Mouse (Mus musculus) cerebellum, adult 9-11 months (tissue): ENCODE results near the gene Ddx24.
A peak's percentile ranks its signal among the peaks of the same experiment; 100 is the strongest.
"Not testable (repeated sequence)": the region's sequence is repeated elsewhere in the genome, so short reads cannot be mapped to it uniquely, and the experiment has no call there.

ENCODE experiments used
- DNase-seq: peaks from one replicate; pipeline ENCODE4 v3.0.0; 2022

Ddx24 gene

DNA sequence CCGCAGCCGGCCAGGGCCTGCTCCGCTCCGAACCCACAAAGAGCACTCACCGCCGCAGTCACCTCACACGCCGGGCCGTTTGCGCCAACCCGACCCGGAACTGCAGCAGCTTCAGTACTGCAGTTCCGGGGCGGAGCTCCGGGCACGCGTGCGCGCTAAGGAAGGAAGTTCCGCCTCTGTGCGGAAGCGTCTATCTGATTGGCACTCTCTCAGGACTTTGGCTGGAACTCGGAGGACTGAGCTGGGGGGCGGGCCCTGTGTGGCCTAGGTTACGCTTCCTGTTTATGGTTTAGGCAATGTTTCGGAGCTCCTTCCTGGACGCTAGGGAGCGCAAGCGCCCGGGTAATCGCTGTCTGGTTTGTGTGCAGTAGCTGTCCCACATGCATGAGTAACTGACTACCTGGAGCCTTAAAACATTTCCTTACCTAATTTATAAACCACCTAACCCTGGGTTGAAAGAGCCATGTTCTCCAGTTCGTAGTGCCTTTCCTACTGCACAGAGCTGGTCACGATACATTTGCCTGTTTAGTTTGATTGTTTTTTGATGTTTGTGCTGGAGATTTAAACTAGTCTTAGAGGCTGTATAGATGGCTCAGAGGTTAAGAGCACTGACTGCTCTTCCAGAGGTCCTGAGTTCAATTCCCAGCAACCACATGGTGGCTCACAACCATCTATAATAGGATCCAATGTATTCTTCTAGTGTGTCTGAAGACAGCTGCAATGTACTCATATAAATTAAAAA is at the start of gene Ddx24:
Gene Ddx24 (minus strand): TSS at position 102 of the 742 bp plus-strand sequence.
- peak; percentile 99 for DNase-seq

GRCm38 (mm10) chr12:103474481-103474880 is 48.9 kb upstream of the Ddx24 start:
- DNase-seq = no peak

GRCm38 (mm10) chr12:103457140-103457539 is 31.5 kb upstream of the Ddx24 start, which contains the start of gene Ifi27l2b:
Ifi27l2b (minus strand) TSS chr12:103457223.
- DNase-seq = no peak

DNA sequence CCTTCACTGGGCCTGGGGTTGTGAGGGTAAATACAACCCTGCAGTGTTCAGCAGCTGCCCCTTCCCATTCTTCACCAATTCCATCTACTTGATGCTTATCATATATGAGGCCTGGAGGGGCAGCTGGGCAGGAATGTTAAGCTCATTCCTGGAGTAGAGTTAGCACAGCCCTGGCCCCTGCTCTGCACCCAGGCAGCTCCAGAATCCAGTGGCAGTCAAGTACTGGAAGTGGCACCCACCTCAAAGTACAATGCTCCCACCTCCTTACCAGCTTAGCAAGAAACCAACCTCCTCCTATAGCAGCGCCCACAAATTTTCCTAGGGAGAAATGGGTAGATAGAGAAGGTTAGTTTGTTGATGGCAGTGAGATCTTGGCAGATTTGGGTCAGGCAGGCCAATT is 31.1 kb upstream of the Ddx24 start:
- DNase-seq = not testable (repeated sequence)

DNA sequence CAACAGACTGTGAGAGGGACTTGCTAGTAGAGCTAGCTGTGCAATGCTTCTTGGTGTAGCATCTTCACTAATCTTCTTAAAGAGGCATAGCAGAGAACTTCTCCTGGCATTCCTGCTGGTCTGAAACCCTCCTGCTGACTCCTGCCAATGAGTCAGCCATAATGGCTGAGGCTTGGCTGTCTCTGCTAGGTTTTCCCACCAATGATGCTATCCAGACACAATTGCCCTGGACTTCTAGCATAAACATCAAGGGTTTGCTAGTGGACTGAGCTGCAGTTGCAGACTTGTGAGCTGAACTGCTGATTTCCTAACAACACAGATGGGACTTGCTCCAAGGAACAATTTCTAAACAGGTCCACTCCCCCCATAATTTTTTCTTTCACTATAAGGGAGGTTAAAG is 27.7 kb upstream of the Ddx24 start:
- DNase-seq = no peak

DNA sequence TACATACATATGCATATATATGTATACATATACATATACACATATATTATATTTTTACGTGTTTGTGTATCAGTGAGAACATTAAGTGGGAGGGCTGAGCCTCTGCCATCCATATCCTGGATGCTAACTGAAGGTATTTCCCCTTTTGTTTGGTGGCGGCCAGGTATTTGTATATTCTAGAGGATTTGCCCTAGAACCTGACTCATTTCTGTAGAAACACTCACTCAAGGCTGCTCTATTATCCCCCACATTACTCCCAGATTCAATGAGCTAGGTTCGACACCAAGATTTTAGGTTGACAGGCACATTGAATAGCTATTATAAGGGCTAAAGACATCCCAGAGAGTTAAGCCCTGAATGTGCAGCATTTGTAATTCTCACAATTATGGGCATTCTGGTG is 19.4 kb upstream of the Ddx24 start:
- DNase-seq = no peak

GRCm38 (mm10) chr12:103444261-103444660 is 18.6 kb upstream of the Ddx24 start:
- not testable (repeated sequence) for DNase-seq

- no peak for DNase-seq
Observed at GRCm38 (mm10) chr12:103443524-103443923, 17.9 kb upstream of the Ddx24 start, which contains the start of gene Ifi27l2a. Ifi27l2a (minus strand) TSS chr12:103443680.

DNA sequence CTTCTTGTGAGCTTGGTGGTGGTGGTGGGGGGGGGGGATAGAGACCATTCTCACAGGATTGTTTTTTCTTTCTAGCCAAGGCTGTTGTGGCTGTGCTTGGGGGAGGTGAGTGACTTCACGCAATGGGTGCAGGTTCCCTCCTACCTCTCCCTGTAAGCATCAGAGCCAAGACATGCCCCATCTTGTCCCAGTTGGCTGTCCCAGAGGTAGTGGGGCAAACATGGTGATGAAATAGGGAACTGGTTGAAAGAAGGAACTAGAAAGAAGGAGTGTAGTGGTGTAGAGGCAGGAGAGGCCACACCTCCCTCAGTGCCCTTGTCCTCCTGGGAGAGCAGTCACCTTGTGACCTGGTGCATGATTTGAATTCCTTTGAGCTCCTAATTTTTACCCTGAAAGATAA is 12.0 kb upstream of the Ddx24 start:
- no peak for DNase-seq

GRCm38 (mm10) chr12:103434861-103435260 is 9.2 kb upstream of the Ddx24 start:
- no peak for DNase-seq

- DNase-seq = peak; percentile 44
Observed at GRCm38 (mm10) chr12:103433986-103434731, 8.5 kb upstream of the Ddx24 start, which contains the start of gene Ifi27. Ifi27 (plus strand) TSS chr12:103434211.

DNA sequence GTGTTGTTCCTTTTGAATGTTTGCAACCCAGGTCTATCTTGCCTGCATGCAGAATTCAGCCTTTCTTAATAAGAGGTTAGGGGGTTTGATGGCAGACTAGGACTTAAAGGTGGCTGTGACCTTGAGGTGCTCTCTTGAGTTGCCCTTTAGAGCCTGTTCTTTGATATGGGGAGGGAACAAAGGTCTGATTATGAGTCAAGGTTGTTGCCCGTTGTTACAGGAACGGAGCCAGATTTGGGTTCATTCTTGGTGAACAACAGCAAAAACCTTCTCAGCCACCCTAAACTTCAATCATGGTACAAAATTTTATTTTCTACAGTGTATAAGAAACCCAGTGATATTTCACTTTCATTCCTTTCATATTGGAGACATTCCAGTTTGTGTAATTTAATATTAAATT is 7.8 kb upstream of the Ddx24 start:
- DNase-seq = no peak

DNA sequence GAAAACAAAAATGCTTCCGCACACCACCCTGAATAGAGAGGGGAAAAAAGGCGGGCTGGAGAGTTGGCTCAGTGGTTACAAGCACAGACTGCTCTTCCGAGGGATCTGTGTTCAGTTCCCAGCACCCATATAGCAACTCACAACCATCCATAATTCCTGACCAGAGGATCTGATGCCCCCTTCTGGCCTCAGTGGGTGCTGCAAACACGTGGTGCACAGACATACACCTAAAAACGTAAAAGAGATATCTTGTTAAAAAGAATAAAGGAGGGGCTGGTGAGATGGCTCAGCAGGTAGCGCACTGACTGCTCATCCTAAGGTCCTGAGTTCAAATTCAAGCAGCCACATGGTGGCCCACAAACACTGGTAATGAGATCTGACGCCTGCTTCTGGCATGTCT is 1.1 kb upstream of the Ddx24 start:
- DNase-seq = peak; percentile 62

DNA sequence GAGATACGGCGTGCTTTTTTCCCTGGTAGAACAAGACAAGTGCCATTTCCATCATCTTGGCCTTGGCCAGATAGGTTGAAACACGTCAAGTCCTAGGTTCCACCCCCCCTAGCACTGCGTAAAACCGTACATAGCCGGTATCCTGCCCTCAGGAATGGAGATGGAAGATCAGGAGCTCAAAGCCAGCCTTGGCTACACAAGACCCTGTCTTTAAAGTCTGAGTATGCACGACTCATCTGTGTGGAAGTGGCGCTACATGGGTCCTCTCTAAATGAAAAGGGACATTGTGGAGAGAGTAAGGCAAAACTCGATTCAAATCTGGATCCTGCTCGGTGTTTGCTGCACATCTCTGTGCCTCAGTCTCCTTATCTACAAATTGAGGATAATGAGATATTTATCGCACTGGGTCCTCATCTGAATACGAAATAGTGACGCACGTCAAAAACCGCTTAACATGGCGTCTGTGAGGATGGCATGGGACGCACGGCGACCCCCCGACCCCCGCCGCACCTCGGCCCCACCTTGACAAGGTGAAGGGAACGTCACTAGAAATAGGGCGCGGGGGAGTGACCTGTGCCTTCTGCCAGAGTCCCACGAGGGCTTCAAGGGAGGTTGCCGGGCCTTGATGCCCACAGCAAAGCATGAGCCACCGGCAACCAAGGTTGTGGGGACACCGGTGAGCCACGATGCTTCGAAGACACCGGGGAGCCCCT is 458 bp downstream of the Ddx24 start:
- DNase-seq = peak; percentile 51

- DNase-seq = peak; percentile 58
Observed at GRCm38 (mm10) chr12:103408144-103408543, 17.5 kb downstream of the Ddx24 start.

DNA sequence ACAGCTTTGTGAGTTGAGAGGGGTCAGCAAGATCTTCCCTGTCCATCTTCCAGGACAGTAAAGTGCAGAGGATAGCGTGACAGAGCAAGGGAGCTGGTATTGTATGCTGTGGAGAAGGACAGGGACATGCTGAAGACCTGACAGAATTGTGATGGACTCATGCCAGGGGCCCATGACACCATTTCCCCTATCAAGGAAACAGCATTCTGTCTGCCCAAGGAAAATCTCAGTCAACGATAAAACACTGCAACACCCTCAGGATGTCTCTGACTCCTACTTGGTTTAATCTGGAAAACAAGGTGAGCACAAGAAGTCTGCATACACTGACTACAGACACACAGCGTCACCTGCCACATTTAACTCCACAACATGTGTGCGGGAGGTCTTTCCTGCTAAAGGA is 17.9 kb downstream of the Ddx24 start, which contains the start of gene 9330161L09Rik:
Gene 9330161L09Rik (minus strand): TSS at position 101 of the 400 bp plus-strand sequence.
- no peak for DNase-seq

GRCm38 (mm10) chr12:103404131-103404530 is 21.5 kb downstream of the Ddx24 start:
- DNase-seq = no peak

GRCm38 (mm10) chr12:103396751-103397150 is 28.9 kb downstream of the Ddx24 start:
- no peak for DNase-seq

DNA sequence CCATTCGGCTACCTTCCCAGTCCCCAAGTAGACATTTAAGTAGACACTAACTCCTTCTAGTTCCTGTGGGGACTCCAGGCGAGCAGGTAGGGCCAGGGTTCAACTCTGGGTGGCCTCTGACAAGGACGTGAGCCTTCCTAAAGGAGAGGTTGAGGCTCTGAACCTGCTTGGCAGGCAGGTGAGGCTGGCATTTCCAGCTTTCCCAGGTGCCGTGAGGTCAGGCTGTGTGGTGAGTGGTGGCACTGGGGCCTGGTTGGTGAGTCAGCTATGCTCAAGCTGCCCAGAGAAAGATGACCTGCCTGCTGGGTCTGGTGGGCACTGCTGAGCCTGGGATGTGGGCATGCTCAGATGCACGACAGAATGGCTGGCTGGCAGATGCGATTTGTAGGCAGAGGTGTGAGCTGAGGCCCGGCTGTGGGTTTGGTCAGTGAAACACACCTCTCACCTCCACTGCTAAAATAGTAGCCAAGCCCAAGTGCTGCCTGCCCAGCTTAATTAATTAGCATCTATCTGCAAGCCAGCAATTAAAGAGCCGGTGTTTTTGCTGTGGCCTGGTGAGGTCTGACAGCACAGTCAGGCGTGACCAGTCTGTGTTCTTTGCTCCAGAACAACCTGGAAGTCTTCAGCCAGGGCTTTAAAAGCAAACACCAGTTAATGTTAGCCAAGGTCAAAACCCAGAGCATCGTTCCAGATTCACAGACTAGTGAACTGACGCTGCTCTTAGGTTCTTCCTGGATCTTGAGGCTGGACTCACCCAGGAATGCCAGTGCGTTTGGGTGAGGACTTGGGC is 29.9 kb downstream of the Ddx24 start:
- DNase-seq = no peak

- DNase-seq = no peak
Observed at GRCm38 (mm10) chr12:103393528-103393927, 32.1 kb downstream of the Ddx24 start.

DNA sequence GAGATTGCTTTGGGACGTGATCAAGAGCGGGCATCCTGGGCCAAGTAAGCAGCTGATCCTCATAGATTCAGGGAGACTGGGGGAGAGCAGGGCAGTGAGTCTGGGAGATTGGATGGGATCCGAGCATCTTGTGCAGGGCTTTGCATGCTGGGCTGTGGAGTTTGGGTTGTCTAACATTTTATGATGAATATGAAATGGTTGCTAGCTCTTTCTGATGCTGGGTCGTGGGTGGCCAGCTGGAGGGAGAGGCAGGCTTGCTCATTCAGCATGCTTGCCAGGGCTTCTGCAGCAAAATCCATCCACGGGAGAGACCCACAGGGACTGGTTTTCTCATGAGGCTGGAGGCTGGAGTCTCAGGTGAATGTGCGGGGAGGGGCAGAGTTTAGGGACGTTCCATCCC is 34.5 kb downstream of the Ddx24 start:
- no peak for DNase-seq

DNA sequence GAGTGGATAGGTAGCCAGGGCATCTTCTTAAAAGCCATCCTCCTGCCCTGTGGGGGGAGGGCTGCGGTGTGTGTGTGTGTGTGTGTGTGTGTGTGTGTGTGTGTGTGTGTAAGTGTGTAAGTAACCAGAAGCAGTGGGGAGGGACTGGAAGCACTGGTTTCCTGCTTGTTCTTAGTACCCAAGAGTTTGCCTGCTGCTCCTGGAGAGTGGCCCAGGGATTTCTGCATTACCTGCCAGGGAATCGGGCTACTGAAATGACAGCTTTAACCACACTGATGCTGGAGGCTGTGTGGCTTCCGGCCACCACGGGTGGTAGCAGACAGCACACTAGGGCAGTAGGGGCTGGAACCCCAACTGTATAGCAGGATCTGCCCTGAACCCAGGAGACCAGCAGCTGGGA is 35.6 kb downstream of the Ddx24 start:
- peak; percentile 53 for DNase-seq

GRCm38 (mm10) chr12:103389348-103389727 is 36.3 kb downstream of the Ddx24 start:
- no peak for DNase-seq
